Mouse (Mus musculus): ENCODE results near the gene Rbpj. TPM values are rescaled to one million over a fixed set of nuclear protein-coding genes. Genes with fewer than 3 reads are reported as not detected.

Rbpj gene
- total RNA-seq, 2 experiments from 2014 or later = 24.3 to 27.0 TPM

DNA sequence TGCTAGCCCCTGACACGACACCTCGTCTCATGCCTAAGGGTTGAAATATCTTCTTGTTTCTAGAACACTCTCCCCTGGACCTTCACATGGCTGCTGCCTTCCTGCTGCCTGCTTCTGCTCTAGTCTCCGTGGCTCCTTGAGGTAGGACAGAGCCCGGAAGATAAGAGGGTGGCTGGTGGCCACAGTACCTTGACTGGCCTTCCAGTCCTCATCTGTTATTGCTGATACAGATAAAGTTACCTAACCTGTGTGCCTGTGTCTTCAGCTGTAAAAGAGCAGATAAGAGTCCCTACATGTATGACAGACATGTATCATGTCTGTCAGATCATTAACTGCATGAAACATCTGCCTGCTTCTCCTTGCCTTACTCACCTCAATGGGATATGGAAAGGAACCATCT, 219.7 kb downstream of the Rbpj start:
- no peak for DNase-seq (ENCODE audit: low spot score in 2 of 2)
- intact Hi-C loops (cut with DNase I) = no loop called here

DNA sequence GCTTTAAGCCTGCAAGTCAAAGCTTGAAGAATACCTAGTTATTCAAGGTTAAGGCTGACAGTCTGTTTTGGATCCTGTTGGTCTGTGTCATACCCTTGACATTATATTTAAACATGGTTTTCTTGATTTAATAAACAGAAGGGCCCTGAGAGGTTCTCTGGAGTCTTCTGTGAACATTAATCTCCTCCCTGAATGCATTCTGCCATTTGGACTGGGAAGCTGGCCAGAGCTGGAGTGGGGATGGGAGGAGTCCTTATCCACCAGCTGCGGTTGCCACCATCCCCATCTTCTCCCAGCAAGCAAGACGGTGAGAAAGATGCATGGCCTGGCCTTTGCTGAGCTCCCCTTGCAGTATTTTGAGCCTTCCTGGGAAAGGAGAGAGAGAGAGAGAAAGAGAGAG, 220.4 kb downstream of the Rbpj start:
- DNase-seq (ENCODE audit: low spot score in 2 of 2) = no peak
- intact Hi-C loops (cut with DNase I) = no loop called here

DNA sequence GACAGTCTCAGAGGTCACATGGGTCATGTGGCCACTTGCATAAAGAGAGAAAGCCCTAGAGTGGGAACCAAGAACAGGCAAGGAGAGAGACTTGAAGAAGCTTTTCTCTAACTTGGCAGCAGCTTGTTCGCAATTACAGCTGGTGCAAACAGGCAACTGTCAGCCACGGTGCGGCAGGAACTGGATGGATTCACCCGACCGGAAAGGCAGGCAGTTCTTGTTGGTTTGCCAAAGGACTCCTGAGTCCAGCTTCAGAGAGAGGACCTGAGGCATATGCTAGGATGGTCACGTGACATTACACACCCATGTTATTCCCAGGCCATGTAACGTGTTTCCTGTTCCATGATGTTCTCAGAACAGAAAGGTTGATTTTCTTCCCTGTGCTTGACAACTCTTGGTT, 222.4 kb downstream of the Rbpj start:
- DNase-seq (ENCODE audit: low spot score in 2 of 2) = no peak
- intact Hi-C loops (cut with DNase I) = no loop called here

- DNase-seq (ENCODE audit: low spot score in 2 of 2) = no peak
- intact Hi-C loops (cut with DNase I) = no loop called here
Measured at GRCm38 (mm10) chr5:53691577-53691976, 225.6 kb downstream of the Rbpj start.

DNA sequence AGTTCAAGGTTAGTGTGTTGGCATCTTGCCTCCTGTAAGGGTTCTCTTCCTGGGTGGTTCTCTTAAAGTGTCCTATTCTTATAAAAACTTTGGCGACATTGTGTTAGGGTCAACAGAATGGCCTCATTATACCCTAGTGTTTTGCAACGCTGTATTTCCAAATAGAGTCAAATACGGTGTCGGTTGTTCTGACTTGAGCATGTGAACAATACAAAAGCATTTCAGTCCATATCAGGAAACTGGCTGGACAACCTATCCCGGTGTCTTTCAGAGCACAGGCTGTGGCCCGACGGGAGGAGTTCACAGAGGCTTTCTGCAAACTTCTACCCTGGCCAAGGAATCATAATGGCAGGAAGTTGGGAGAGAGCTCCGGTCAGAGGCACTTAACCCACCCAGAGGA, 226.1 kb downstream of the Rbpj start:
- intact Hi-C loops (cut with DNase I) = no loop called here
- DNase-seq (ENCODE audit: low spot score in 2 of 2) = no peak

- DNase-seq (ENCODE audit: low spot score in 2 of 2) = no peak
- intact Hi-C loops (cut with DNase I) = no loop called here
Measured at GRCm38 (mm10) chr5:53692662-53693061, 226.7 kb downstream of the Rbpj start.

DNA sequence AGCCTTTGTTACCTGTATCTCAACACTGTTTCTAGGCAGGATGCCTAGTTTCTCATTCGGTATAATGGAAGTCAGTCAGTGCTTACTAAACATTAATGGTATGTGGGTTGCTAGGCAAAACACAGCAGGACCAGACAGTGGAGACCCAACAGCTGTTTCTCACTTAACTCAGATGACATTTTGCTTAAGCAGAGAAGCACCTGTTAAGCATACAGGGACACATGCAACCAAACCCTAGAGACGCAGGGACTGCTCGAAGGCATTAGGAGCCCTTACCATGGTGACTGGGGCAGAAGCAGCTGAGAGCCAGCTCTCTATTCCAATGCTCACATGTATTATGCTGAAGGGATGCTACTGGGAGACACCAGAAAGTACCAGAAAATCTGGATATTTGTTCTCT, 230.7 kb downstream of the Rbpj start:
- DNase-seq (ENCODE audit: low spot score in 2 of 2) = no peak
- intact Hi-C loops (cut with DNase I) = no loop called here

DNA sequence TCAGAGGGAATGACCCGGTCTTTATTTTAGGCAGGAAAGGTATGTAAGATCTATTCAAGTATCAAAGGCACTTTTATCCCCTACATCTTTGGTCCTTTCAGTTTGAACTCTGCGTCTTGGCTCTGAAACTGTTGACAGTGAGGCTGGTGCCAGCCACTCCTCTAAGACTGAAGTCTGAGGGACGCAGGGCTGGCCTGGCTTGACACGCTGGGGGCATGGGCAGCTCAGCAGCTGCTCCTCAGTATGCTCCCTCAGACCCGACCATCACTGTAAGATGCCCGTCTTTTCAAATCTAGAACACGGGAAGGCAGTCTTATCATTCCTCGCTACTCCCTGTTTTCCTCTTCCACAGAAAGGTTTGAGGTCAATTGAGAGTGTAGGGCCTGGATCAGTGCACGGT, 231.8 kb downstream of the Rbpj start:
- no peak for DNase-seq (ENCODE audit: low spot score in 2 of 2)
- intact Hi-C loops (cut with DNase I) = no loop called here

DNA sequence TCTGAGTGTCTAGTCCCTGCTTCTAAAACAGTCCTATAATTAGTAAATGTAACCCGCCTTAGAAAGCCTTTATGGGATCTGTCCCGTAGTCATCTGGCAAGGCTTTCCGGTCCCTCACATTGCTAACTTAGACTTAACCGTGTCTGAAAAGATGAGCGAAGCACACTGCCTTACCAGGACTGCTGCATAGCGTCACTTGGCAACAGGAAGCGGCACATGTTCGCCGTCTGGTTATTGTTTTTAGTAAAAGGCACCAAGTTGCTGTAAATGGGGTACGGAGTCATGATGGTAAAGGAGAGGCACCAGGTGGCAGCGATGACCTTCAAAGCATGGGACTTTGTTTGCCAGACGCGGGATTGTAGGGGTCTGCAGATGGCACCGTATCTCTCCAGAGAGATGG, 236.7 kb downstream of the Rbpj start:
- DNase-seq (ENCODE audit: low spot score in 2 of 2) = peak in 1 of 2 experiments; percentile 7
- intact Hi-C loops (cut with DNase I) = no loop called here

Other genes with a start within 250 kb of the Rbpj start
- gene Smim20, start 199.1 kb upstream of the Rbpj start, total RNA-seq (2021) = 10 to 100 TPM; 33.5 to 40.5 TPM
- not detected for gene Cckar, start 241.6 kb downstream of the Rbpj start, total RNA-seq (2021)